Mouse (Mus musculus): ENCODE measurements around the gene Lig3. TPM values are rescaled to one million over a fixed set of nuclear protein-coding genes. Genes with fewer than 3 reads are reported as not detected.

The Lig3 gene
- total and polyA plus RNA-seq, 3 experiments, result 45.2 to 101 (median 45.7) TPM

GRCm38 (mm10) chr11:82846079-82846436 is 65.2 kb downstream of the Lig3 start:
- in situ Hi-C loops (cut with MboI; ENCODE audit: low pct_ligation_motif_present, low pct_unique_long_range_greater_than_20kb, low sequenced_read_pairs), result loop anchor here (5.0 kb wide), 1 partner anchor 41 kb away; no protein-coding TSS in a partner anchor
- H3K4me2 ChIP-seq (ENCODE audit: insufficient read depth, low read depth, poor library complexity, severe bottlenecking), result peak overlapping the region; percentile 100
- peaks cover 9 to 26% of the 10 kb centered on the region in 2 experiments for H3K4me1 ChIP-seq (ENCODE audit: control insufficient read depth in 1 of 2, insufficient read depth in 2 of 2)
- peak overlapping the region; percentile 37 for H3K9ac ChIP-seq (ENCODE audit: insufficient read depth, low read depth)
- H3K9me3 ChIP-seq (replicated peaks; ENCODE audit: low read length), result peaks cover 11% of the 10 kb centered on the region
- H3K27ac ChIP-seq (ENCODE audit: insufficient read depth, low read depth), result peak overlapping the region; percentile 82
- peaks cover 12% of the 10 kb centered on the region for H3K79me2 ChIP-seq (replicated peaks; ENCODE audit: control insufficient read depth, extremely low read depth, insufficient read depth, poor library complexity, severe bottlenecking)
- TF ChIP-seq EP300 (IDR thresholded peaks at IDR 0.05; ENCODE audit: low read length) (0 out of 2 replicates have a peak, but pooled peaks have one; percentile 21), IRF4 (IDR thresholded peaks at IDR 0.05; ENCODE audit: low read depth, low read length) (no peak)
- H3K36me3 ChIP-seq (replicated peaks in 1 of 2; ENCODE audit: control insufficient read depth in 1 of 2, insufficient read depth in 1 of 2, low read length in 1 of 2), result peaks cover 2 to 15% of the 10 kb centered on the region in 2 experiments
- DNase-seq (ENCODE audit: extremely low read depth), result peak; percentile 20
- H3K27me3 ChIP-seq (replicated peaks), result no peaks in the 10 kb centered on the region
- dilution Hi-C loops (cut with MboI; ENCODE audit: extremely low pct_ligation_motif_present, extremely low pct_unique_long_range_greater_than_20kb, low sequenced_read_pairs), result no loop called here
- H3K4me3 ChIP-seq (replicated peaks in 1 of 3; ENCODE audit: low read depth in 2 of 3, low read length in 2 of 3, poor library complexity in 1 of 3), result peak overlapping the region; percentile 49 to 57 (median 51)

- Histone ChIP-seq H3K36me3 (replicated peaks in 1 of 2; ENCODE audit: control insufficient read depth in 1 of 2, insufficient read depth in 1 of 2, low read length in 1 of 2) (peaks cover 2 to 14% of the 10 kb centered on the region in 2 experiments), H3K4me1 (ENCODE audit: control insufficient read depth in 1 of 2, insufficient read depth in 2 of 2) (peaks cover 9 to 26% of the 10 kb centered on the region in 2 experiments), H3K9me3 (replicated peaks; ENCODE audit: low read length) (peaks cover 14% of the 10 kb centered on the region), H3K4me2 (ENCODE audit: insufficient read depth, low read depth, poor library complexity, severe bottlenecking) (no peak overlapping the region), H3K9ac (ENCODE audit: insufficient read depth, low read depth) (no peak overlapping the region), H3K27ac (ENCODE audit: insufficient read depth, low read depth) (no peak overlapping the region), H3K79me2 (replicated peaks; ENCODE audit: control insufficient read depth, extremely low read depth, insufficient read depth, poor library complexity, severe bottlenecking) (peaks cover 18% of the 10 kb centered on the region), H3K4me3 (replicated peaks in 1 of 3; ENCODE audit: low read depth in 2 of 3, low read length in 2 of 3, poor library complexity in 1 of 3) (no peak overlapping the region), H3K27me3 (replicated peaks) (no peaks in the 10 kb centered on the region)
- in situ Hi-C loops (cut with MboI; ENCODE audit: low pct_ligation_motif_present, low pct_unique_long_range_greater_than_20kb, low sequenced_read_pairs), result loop anchor here (5.0 kb wide), 1 partner anchor 40 kb away; no protein-coding TSS in a partner anchor
- DNase-seq (ENCODE audit: extremely low read depth), result no peak
- TF ChIP-seq CTCF (conservative IDR thresholded peaks at IDR 0.05 in 1 of 2, IDR thresholded peaks at IDR 0.05 in 1 of 2; ENCODE audit: low read depth in 2 of 2, low read length in 2 of 2) (no peak), USF2 (conservative IDR thresholded peaks at IDR 0.05; ENCODE audit: low read depth, low read length) (no peak), POLR2A (IDR thresholded peaks at IDR 0.05; ENCODE audit: low read depth, low read length) (no peak), IRF4 (IDR thresholded peaks at IDR 0.05; ENCODE audit: low read depth, low read length) (no peak), PAX5 (IDR thresholded peaks at IDR 0.05; ENCODE audit: low read length) (no peak), ZNF384 (IDR thresholded peaks at IDR 0.05; ENCODE audit: low read depth, low read length) (no peak), EP300 (IDR thresholded peaks at IDR 0.05; ENCODE audit: low read length) (no peak), E2F4 (IDR thresholded peaks at IDR 0.05; ENCODE audit: insufficient replicate concordance, low read depth, low read length) (no peak), NRF1 (IDR thresholded peaks at IDR 0.05; ENCODE audit: low read depth, low read length) (no peak)
- dilution Hi-C loops (cut with MboI; ENCODE audit: extremely low pct_ligation_motif_present, extremely low pct_unique_long_range_greater_than_20kb, low sequenced_read_pairs), result no loop called here
Measured at GRCm38 (mm10) chr11:82846938-82847337, 66.0 kb downstream of the Lig3 start.

- TF ChIP-seq GABPA (IDR thresholded peaks at IDR 0.05; ENCODE audit: insufficient replicate concordance, low read depth, low read length), result no peak
- no peak for TF ChIP-seq E2F4 (IDR thresholded peaks at IDR 0.05; ENCODE audit: insufficient replicate concordance, low read depth, low read length)
- TF ChIP-seq USF1 (IDR thresholded peaks at IDR 0.05; ENCODE audit: low read depth, low read length), result no peak
- no peak for TF ChIP-seq MEF2A (IDR thresholded peaks at IDR 0.05; ENCODE audit: borderline replicate concordance, low read depth, low read length)
- H3K9me3 ChIP-seq (replicated peaks; ENCODE audit: low read length), result peaks cover 12% of the 10 kb centered on the region
- no peak overlapping the region for H3K4me3 ChIP-seq (replicated peaks in 1 of 3; ENCODE audit: low read depth in 2 of 3, low read length in 2 of 3, poor library complexity in 1 of 3)
- H3K27me3 ChIP-seq (replicated peaks), result no peaks in the 10 kb centered on the region
- no peak overlapping the region for H3K9ac ChIP-seq (ENCODE audit: insufficient read depth, low read depth)
- no peak overlapping the region for H3K27ac ChIP-seq (ENCODE audit: insufficient read depth, low read depth)
- H3K4me1 ChIP-seq (ENCODE audit: control insufficient read depth in 1 of 2, insufficient read depth in 2 of 2), result peaks cover 9 to 26% of the 10 kb centered on the region in 2 experiments
- H3K4me2 ChIP-seq (ENCODE audit: insufficient read depth, low read depth, poor library complexity, severe bottlenecking), result no peak overlapping the region
- DNase-seq (ENCODE audit: extremely low read depth), result no peak
- peaks cover 18% of the 10 kb centered on the region for H3K79me2 ChIP-seq (replicated peaks; ENCODE audit: control insufficient read depth, extremely low read depth, insufficient read depth, poor library complexity, severe bottlenecking)
- H3K36me3 ChIP-seq (replicated peaks in 1 of 2; ENCODE audit: control insufficient read depth in 1 of 2, insufficient read depth in 1 of 2, low read length in 1 of 2), result peaks cover under 1 to 12% of the 10 kb centered on the region in 2 experiments
- dilution Hi-C loops (cut with MboI; ENCODE audit: extremely low pct_ligation_motif_present, extremely low pct_unique_long_range_greater_than_20kb, low sequenced_read_pairs), result no loop called here
- in situ Hi-C loops (cut with MboI; ENCODE audit: low pct_ligation_motif_present, low pct_unique_long_range_greater_than_20kb, low sequenced_read_pairs), result loop anchor here (5.0 kb wide), 1 partner anchor 40 kb away; no protein-coding TSS in a partner anchor
Measured at GRCm38 (mm10) chr11:82847571-82848000, 66.7 kb downstream of the Lig3 start.

All from CH12.LX (cell line).